Mouse (Mus musculus): ENCODE measurements around the gene Slfn2.

The Slfn2 gene

GRCm38 (mm10) chr11:83077714-83078422 lies 13.0 kb downstream of the Slfn2 start:
- no peak for DNase-seq

GRCm38 (mm10) chr11:83078423-83079140 lies 13.7 kb downstream of the Slfn2 start:
- DNase-seq: no peak

DNA sequence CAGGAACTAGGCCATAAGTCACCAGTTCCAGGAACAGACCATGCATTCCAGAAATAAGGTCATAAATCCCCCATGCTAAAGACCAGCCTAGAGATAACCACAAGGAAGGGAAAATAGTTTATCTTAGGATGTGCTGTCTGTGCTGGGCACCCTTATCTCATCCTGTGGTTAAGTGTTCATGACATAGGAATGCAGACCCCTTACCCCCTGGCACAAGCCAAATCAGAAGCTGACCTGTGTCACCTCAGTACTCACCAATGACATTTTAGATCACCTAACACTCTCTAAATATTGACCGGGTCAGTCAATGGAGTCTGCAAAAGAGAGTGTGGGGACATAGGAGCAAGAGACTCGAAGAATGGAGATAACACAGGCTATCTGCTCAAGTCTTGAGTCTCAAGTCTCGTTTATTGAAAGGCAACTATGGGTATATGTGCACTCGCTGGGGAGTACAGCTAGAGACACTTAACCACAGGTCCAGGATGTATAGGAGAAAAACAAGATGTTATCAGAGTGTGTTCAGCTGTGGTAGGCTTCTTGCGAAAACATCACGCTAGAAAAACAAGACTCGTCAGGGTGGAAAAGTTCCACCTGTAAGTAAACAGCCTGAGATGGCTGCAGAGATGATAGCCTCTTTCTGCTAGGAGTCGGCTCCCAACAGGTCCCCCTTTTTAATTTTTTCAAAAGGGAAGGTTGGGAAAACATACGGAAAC lies 14.7 kb downstream of the Slfn2 start:
- DNase-seq: no peak

DNA sequence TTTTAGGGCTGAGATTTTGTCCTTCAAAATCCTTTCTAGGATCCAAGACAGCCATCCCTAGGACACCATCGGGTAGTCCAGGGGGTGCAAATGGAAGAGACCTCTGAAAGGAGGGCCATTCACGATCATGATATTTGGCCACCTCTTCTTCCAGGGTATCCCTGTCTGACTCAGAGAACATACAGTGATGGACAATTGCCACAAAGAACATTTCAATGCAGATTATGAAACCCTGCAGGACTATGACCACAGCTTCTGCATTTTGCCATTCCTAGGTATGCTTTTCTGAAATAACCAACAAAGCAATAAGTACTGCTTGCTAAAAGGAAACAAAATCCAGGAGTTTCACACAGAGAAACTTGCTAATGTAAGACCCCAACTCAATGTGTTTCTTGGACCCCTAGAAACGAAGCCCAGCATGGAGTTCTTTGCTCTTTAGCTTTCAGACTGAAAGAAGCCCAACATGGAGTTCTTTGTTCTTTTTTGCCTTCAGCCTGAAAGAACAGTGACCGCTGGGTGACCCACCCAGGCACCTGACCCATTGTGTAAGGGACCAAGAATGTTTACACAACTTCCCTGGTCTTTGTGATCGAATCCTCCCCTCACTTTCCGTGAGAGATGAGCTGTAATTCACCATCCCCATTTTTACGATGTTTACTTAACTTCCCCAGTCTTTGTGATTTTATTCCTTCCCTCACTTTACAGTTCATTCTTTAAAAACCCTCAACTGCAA lies 18.0 kb downstream of the Slfn2 start:
- no peak for DNase-seq

DNA sequence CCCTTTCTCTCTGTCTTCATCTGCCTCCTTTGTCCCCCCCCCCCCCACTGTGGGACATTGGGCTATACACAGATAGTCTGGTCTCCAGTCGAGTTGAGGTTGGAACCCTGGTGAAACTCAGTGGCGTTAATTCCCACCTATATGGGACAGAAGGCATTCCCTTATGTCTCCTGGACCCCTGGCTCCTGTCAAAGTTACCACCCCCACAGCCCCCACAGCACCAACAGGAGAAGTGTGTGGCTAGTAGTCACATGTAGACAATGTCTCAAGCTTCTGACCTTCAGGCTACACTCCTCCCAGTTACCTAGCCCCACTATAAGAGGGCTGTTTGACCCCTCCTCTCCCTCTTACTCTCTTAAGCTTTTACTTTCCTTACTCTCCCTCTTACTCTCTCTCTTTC lies 19.2 kb downstream of the Slfn2 start:
- no peak for DNase-seq

- DNase-seq: no peak
Observed at GRCm38 (mm10) chr11:83084761-83085160, 19.8 kb downstream of the Slfn2 start.

- DNase-seq: peak; percentile 9
Observed at GRCm38 (mm10) chr11:83115138-83115537, 50.2 kb downstream of the Slfn2 start.

GRCm38 (mm10) chr11:83116597-83117227 lies 51.8 kb downstream of the Slfn2 start, which contains the start of gene Slfn1:
Slfn1 (plus strand) TSS chr11:83116849.
- DNase-seq: no peak

- no peak for DNase-seq
Observed at GRCm38 (mm10) chr11:83118056-83118455, 53.1 kb downstream of the Slfn2 start.

Data from embryo, embryonic 11 days (tissue).